Mouse (Mus musculus): Measurements from ENCODE around the gene Saxo1. TPM values are rescaled to one million over a fixed set of nuclear protein-coding genes. Genes with fewer than 3 reads are reported as not detected.

The Saxo1 gene
- polyA plus RNA-seq, 1 experiment from 2014 or later = not detected

GRCm38 (mm10) chr4:86538936-86539335 is 19.2 kb downstream of the Saxo1 start:
- Histone ChIP-seq H3K4me3 (ENCODE audit: low read depth, low read length) (no peak overlapping the region), H3K9me3 (ENCODE audit: control insufficient read depth, low read length) (no peaks in the 10 kb centered on the region), H3K4me2 (ENCODE audit: low read depth, low read length, severe bottlenecking) (no peak overlapping the region), H3K27me3 (ENCODE audit: control insufficient read depth, insufficient read depth, low read length) (no peaks in the 10 kb centered on the region), H3K27ac (ENCODE audit: low read depth, low read length) (no peak overlapping the region), H3K4me1 (replicated peaks; ENCODE audit: control insufficient read depth, insufficient read depth, low read length) (no peaks in the 10 kb centered on the region), H3K9ac (ENCODE audit: low read length) (no peak overlapping the region), H3K36me3 (ENCODE audit: control insufficient read depth, insufficient read depth, low read length) (no peaks in the 10 kb centered on the region)
- ATAC-seq (replicated peaks; ENCODE audit: low FRiP score) (no peak), DNase-seq (ENCODE audit: low spot score) (no peak)
- 95% methylated on average over 5 of the region's 5 CpGs for WGBS

GRCm38 (mm10) chr4:86537972-86538371 is 20.2 kb downstream of the Saxo1 start:
- Histone ChIP-seq H3K4me2 (ENCODE audit: low read depth, low read length, severe bottlenecking) (no peak overlapping the region), H3K4me1 (replicated peaks; ENCODE audit: control insufficient read depth, insufficient read depth, low read length) (no peaks in the 10 kb centered on the region), H3K9me3 (ENCODE audit: control insufficient read depth, low read length) (no peaks in the 10 kb centered on the region), H3K36me3 (ENCODE audit: control insufficient read depth, insufficient read depth, low read length) (no peaks in the 10 kb centered on the region), H3K27me3 (ENCODE audit: control insufficient read depth, insufficient read depth, low read length) (no peaks in the 10 kb centered on the region), H3K27ac (ENCODE audit: low read depth, low read length) (no peak overlapping the region), H3K9ac (ENCODE audit: low read length) (no peak overlapping the region), H3K4me3 (ENCODE audit: low read depth, low read length) (no peak overlapping the region)
- ATAC-seq (replicated peaks; ENCODE audit: low FRiP score) (no peak), DNase-seq (ENCODE audit: low spot score) (no peak)
- 55% methylated on average over 4 of the region's 4 CpGs for WGBS

- Histone ChIP-seq H3K27me3 (ENCODE audit: control insufficient read depth, insufficient read depth, low read length) (no peaks in the 10 kb centered on the region), H3K27ac (ENCODE audit: low read depth, low read length) (no peak overlapping the region), H3K4me1 (replicated peaks; ENCODE audit: control insufficient read depth, insufficient read depth, low read length) (no peaks in the 10 kb centered on the region), H3K9ac (ENCODE audit: low read length) (no peak overlapping the region), H3K4me2 (ENCODE audit: low read depth, low read length, severe bottlenecking) (no peak overlapping the region), H3K9me3 (ENCODE audit: control insufficient read depth, low read length) (no peaks in the 10 kb centered on the region), H3K4me3 (ENCODE audit: low read depth, low read length) (no peak overlapping the region), H3K36me3 (ENCODE audit: control insufficient read depth, insufficient read depth, low read length) (no peaks in the 10 kb centered on the region)
- DNase-seq (ENCODE audit: low spot score) (no peak), ATAC-seq (replicated peaks; ENCODE audit: low FRiP score) (no peak)
- WGBS = 72% methylated on average over 5 of the region's 5 CpGs
Observed at GRCm38 (mm10) chr4:86534091-86534481, 24.0 kb downstream of the Saxo1 start.

GRCm38 (mm10) chr4:86533406-86534090 is 24.6 kb downstream of the Saxo1 start:
- H3K27me3 ChIP-seq (ENCODE audit: control insufficient read depth, insufficient read depth, low read length) = no peaks in the 10 kb centered on the region
- H3K4me3 ChIP-seq (ENCODE audit: low read depth, low read length) = no peak overlapping the region
- H3K9me3 ChIP-seq (ENCODE audit: control insufficient read depth, low read length) = no peaks in the 10 kb centered on the region
- no peaks in the 10 kb centered on the region for H3K36me3 ChIP-seq (ENCODE audit: control insufficient read depth, insufficient read depth, low read length)
- no peak overlapping the region for H3K9ac ChIP-seq (ENCODE audit: low read length)
- H3K4me2 ChIP-seq (ENCODE audit: low read depth, low read length, severe bottlenecking) = no peak overlapping the region
- H3K4me1 ChIP-seq (replicated peaks; ENCODE audit: control insufficient read depth, insufficient read depth, low read length) = no peaks in the 10 kb centered on the region
- ATAC-seq (replicated peaks; ENCODE audit: low FRiP score) (no peak), DNase-seq (ENCODE audit: low spot score) (no peak)
- H3K27ac ChIP-seq (ENCODE audit: low read depth, low read length) = no peak overlapping the region
- 87% methylated on average over 8 of the region's 8 CpGs for WGBS

GRCm38 (mm10) chr4:86529161-86529560 is 29.0 kb downstream of the Saxo1 start:
- no peak overlapping the region for H3K4me2 ChIP-seq (ENCODE audit: low read depth, low read length, severe bottlenecking)
- ATAC-seq (replicated peaks; ENCODE audit: low FRiP score) = no peak
- no peak overlapping the region for H3K27ac ChIP-seq (ENCODE audit: low read depth, low read length)
- H3K9me3 ChIP-seq (ENCODE audit: control insufficient read depth, low read length) = no peaks in the 10 kb centered on the region
- no peaks in the 10 kb centered on the region for H3K36me3 ChIP-seq (ENCODE audit: control insufficient read depth, insufficient read depth, low read length)
- H3K4me1 ChIP-seq (replicated peaks; ENCODE audit: control insufficient read depth, insufficient read depth, low read length) = no peaks in the 10 kb centered on the region
- 80% methylated on average over 6 of the region's 6 CpGs for whole genome bisulfite sequencing
- no peak for DNase-seq (ENCODE audit: low spot score)
- H3K27me3 ChIP-seq (ENCODE audit: control insufficient read depth, insufficient read depth, low read length) = no peaks in the 10 kb centered on the region
- H3K9ac ChIP-seq (ENCODE audit: low read length) = no peak overlapping the region
- H3K4me3 ChIP-seq (ENCODE audit: low read depth, low read length) = no peak overlapping the region

GRCm38 (mm10) chr4:86527162-86528136 is 30.7 kb downstream of the Saxo1 start:
- H3K27me3 ChIP-seq (ENCODE audit: control insufficient read depth, insufficient read depth, low read length) = no peaks in the 10 kb centered on the region
- no peak overlapping the region for H3K4me3 ChIP-seq (ENCODE audit: low read depth, low read length)
- H3K9ac ChIP-seq (ENCODE audit: low read length) = no peak overlapping the region
- H3K4me2 ChIP-seq (ENCODE audit: low read depth, low read length, severe bottlenecking) = no peak overlapping the region
- no peaks in the 10 kb centered on the region for H3K9me3 ChIP-seq (ENCODE audit: control insufficient read depth, low read length)
- H3K27ac ChIP-seq (ENCODE audit: low read depth, low read length) = no peak overlapping the region
- no peak for DNase-seq (ENCODE audit: low spot score)
- H3K36me3 ChIP-seq (ENCODE audit: control insufficient read depth, insufficient read depth, low read length) = no peaks in the 10 kb centered on the region
- WGBS = 74% methylated on average over 11 of the region's 11 CpGs
- ATAC-seq (replicated peaks; ENCODE audit: low FRiP score) = no peak
- H3K4me1 ChIP-seq (replicated peaks; ENCODE audit: control insufficient read depth, insufficient read depth, low read length) = no peaks in the 10 kb centered on the region

GRCm38 (mm10) chr4:86524483-86524882 is 33.6 kb downstream of the Saxo1 start:
- no peaks in the 10 kb centered on the region for H3K4me1 ChIP-seq (replicated peaks; ENCODE audit: control insufficient read depth, insufficient read depth, low read length)
- no peak overlapping the region for H3K4me2 ChIP-seq (ENCODE audit: low read depth, low read length, severe bottlenecking)
- 87% methylated on average over 1 of the region's 1 CpGs for WGBS
- no peaks in the 10 kb centered on the region for H3K27me3 ChIP-seq (ENCODE audit: control insufficient read depth, insufficient read depth, low read length)
- H3K4me3 ChIP-seq (ENCODE audit: low read depth, low read length) = no peak overlapping the region
- ATAC-seq (replicated peaks; ENCODE audit: low FRiP score) (no peak), DNase-seq (ENCODE audit: low spot score) (no peak)
- no peak overlapping the region for H3K9ac ChIP-seq (ENCODE audit: low read length)
- H3K36me3 ChIP-seq (ENCODE audit: control insufficient read depth, insufficient read depth, low read length) = no peaks in the 10 kb centered on the region
- H3K9me3 ChIP-seq (ENCODE audit: control insufficient read depth, low read length) = no peaks in the 10 kb centered on the region
- H3K27ac ChIP-seq (ENCODE audit: low read depth, low read length) = no peak overlapping the region

- DNase-seq (ENCODE audit: low spot score) (no peak), ATAC-seq (replicated peaks; ENCODE audit: low FRiP score) (no peak)
- H3K36me3 ChIP-seq (ENCODE audit: control insufficient read depth, insufficient read depth, low read length) = no peaks in the 10 kb centered on the region
- H3K9ac ChIP-seq (ENCODE audit: low read length) = no peak overlapping the region
- no peak overlapping the region for H3K4me2 ChIP-seq (ENCODE audit: low read depth, low read length, severe bottlenecking)
- no peaks in the 10 kb centered on the region for H3K4me1 ChIP-seq (replicated peaks; ENCODE audit: control insufficient read depth, insufficient read depth, low read length)
- H3K4me3 ChIP-seq (ENCODE audit: low read depth, low read length) = no peak overlapping the region
- H3K27me3 ChIP-seq (ENCODE audit: control insufficient read depth, insufficient read depth, low read length) = no peaks in the 10 kb centered on the region
- no peaks in the 10 kb centered on the region for H3K9me3 ChIP-seq (ENCODE audit: control insufficient read depth, low read length)
- 90% methylated on average over 5 of the region's 5 CpGs for WGBS
- no peak overlapping the region for H3K27ac ChIP-seq (ENCODE audit: low read depth, low read length)
Observed at GRCm38 (mm10) chr4:86523771-86524170, 34.4 kb downstream of the Saxo1 start.
